Mouse (Mus musculus) sigmoid colon, adult 10 weeks (tissue): ENCODE data around the gene Eef1a2. TPM values are rescaled to one million over a fixed set of nuclear protein-coding genes. Genes with fewer than 3 reads are reported as not detected.

Experiments used
- polyA plus RNA-seq: library from polyadenylated mRNA; stranded (reverse); fragments of 350-450 nt; fragmentation: Illumina TruSeq; extraction: RNeasy Lipid Tissue Mini Kit (QIAGEN cat#74804); gene quantifications from one replicate; pipeline ENCODE4 v1.2.3, GENCODE M21; 2014; ENCODE audit warnings: low read depth, low replicate concordance

The Eef1a2 gene
- not detected for polyA plus RNA-seq

DNA sequence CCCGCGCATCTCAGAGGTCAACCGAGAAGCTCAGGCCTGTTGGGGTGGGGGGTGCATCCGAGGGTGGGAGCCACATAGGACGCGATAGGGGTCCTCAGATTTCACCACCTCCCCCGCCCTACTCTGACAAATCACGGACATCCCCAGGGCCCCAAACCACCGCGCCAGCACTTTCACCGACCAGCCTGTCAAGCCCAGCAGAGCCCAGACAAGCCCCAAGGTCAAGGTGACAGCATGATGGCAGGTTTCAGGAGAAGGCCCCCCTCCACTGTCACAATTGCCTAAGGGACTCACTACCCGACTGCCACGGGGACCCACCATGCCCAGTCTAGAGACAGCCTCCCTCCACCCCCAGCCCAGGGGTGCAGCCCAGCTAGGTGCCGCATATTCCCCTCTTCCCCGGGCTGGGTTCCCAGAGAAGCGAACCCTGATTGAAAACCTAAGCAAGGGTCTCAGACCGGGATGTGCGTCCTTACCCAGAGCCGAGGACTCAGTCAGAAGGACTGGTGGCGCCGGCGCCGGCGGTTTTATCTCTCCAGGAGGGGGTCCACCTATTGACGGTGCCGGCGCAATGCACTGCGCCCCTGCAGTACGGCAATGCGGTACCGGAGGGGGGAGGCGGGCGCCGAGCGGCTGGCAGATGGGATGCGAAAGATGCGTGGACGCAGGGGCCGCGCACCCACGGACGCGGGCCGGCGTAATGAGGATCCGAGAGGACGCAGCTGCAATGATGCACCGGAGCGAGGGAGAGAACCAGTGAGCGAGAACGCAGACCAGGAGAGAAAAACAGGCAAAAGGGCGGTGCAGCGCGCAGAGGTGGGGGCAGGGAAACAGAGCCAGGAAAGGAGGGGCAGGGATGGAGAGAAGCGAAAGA lies at the start of gene Eef1a2:
TSS of gene Eef1a2 (minus strand) at position 767 of the 874 bp plus-strand sequence.

DNA sequence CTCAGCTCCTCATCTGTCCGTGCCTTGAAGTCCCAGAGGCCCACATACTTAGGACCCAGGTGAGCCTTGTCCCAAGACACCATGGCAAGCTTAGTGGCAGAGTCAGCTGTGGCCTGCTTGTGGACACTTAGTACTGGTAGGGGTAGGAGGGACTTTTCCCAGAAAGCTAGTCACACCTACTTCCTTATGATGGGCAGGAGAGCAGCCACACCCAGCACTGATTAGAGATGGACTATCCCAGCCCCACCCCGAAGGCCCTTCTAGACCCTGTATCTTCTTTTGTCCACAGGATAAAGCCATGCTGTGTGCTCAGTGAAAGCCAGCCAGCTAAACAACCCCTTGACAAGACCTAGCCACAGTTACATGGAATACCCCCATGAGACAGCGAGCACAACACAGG lies 45.6 kb upstream of the Eef1a2 start, which contains the start of gene Ptk6:
TSS of gene Ptk6 (minus strand) at position 368 of the 400 bp plus-strand sequence.

DNA sequence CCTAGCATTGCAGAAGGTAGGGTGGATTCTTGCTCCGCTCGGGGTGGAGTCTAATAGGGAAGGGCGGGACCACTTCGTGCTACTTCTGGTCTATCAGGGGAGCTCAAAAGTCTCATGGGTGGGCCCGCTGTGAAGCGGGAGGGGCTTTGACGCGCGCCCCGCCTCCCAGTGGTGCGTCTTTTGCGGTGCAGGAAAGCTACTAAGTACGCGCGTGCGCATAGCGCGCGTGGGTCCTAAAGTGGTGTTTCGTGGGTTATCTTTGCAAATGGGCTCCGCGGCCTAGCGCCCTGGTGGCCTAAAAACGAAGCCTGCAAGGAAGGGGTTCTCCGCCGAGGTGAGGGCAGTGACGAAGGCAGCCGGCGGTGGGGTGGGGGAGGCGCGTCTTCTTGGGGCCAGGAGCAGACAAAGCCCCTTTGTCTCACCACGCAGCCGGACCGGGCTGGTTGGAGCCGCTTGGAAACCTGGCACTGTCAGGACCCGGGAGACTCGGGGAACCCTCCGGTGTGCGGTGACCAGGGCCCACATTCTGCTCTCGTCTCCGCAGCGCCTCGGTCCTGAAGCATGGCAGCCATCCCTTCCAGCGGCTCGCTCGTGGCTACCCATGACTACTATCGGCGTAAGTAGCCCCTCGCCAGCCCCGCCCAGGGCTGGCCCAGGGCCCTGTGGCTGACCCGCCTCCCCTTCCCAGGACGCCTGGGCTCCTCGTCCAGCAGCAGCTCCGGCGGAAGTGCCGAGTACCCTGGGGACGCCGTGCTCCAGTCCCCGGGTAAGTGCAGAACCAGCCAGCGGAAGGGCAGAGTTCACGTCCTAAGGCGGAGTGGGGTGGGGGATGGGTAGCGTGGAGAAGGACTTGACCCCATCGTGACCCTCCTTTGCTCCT lies 30.5 kb upstream of the Eef1a2 start, which contains the start of gene Ppdpf:
TSS of gene Ppdpf (plus strand) at position 127 of the 880 bp plus-strand sequence.

DNA sequence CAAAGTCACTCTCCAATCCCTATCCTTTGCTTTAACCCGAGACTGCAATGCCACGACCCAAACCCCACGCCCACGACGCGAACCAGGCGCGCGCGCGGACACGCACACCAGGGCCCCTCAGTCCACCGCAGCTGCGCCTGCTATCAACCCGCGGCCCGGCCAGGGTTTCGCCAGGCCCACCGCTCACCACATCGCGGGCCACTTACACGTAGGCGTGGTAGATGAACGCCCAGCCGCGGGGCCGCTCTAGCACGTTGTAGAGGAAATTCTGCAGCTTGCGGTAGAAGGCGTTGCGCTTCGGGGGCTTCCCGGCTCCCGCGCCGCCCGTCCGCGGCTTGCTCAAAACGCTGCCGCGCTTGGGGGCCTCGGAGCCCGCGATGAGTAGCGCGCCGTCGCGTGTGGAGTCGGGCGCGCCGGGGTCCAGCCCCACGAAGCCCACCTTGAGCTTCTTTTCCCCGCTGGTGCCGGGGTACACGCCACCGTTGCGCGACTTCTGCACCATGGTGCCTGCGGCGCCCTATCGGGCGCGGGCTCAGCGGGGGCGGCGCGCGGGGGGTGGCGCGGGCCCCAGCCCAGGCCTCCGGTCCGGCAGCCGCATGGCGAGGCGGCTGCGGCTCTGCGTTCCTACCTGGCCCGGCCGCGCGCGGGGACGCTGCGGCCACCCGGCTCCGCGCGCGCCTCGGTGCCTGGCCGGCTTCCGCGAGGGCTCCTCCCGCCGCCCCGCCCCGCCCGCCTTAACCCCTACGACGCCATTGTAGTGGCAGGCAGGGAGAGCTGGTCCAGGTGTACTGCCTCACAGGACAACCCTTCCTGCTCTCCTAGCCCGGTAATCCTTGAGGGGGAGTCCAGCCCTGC lies 22.0 kb downstream of the Eef1a2 start, which contains the start of gene Kcnq2:
TSS of gene Kcnq2 (minus strand) at position 710 of the 855 bp plus-strand sequence.

Other genes starting within 250 kb of the Eef1a2 start
- gene Ythdf1, start 236.1 kb downstream of the Eef1a2 start, polyA plus RNA-seq: 50.8 TPM
- not detected for gene Birc7, start 228.0 kb downstream of the Eef1a2 start, polyA plus RNA-seq
- gene Nkain4, start 202.3 kb downstream of the Eef1a2 start, polyA plus RNA-seq: not detected
- 10.4 TPM for gene Arfgap1, start 189.8 kb downstream of the Eef1a2 start, polyA plus RNA-seq
- gene Col20a1, start 170.5 kb downstream of the Eef1a2 start, polyA plus RNA-seq: 0.16 TPM
- not detected for gene Chrna4, start 113.5 kb downstream of the Eef1a2 start, polyA plus RNA-seq
- 0.85 TPM for gene Kcnq2, start 21.7 kb downstream of the Eef1a2 start, polyA plus RNA-seq
- 12.4 TPM for gene Ppdpf, start 30.2 kb upstream of the Eef1a2 start, polyA plus RNA-seq
- gene Ptk6, start 45.8 kb upstream of the Eef1a2 start, polyA plus RNA-seq: 8.2 TPM
- gene Srms, start 56.2 kb upstream of the Eef1a2 start, polyA plus RNA-seq: not detected
- gene Fndc11, start 63.0 kb upstream of the Eef1a2 start, polyA plus RNA-seq: not detected
- gene Helz2, start 85.0 kb upstream of the Eef1a2 start, polyA plus RNA-seq: 4.2 TPM
- gene Gmeb2, start 131.0 kb upstream of the Eef1a2 start, polyA plus RNA-seq: 15.3 TPM
- 0.82 TPM for gene Stmn3, start 157.5 kb upstream of the Eef1a2 start, polyA plus RNA-seq
- 11.0 TPM for gene Rtel1, start 162.7 kb upstream of the Eef1a2 start, polyA plus RNA-seq
- 2.1 TPM for gene Zgpat, start 207.9 kb upstream of the Eef1a2 start, polyA plus RNA-seq
- gene Arfrp1, start 208.4 kb upstream of the Eef1a2 start, polyA plus RNA-seq: 44.4 TPM
- 1.2 TPM for gene Lime1, start 223.1 kb upstream of the Eef1a2 start, polyA plus RNA-seq